Mouse (Mus musculus) megakaryocyte, embryonic 14.5 days (primary cell): ENCODE measurements around the gene B4galt3. TPM values are rescaled to one million over a fixed set of nuclear protein-coding genes. Genes with fewer than 3 reads are reported as not detected.
A peak's percentile ranks its signal among the peaks of the same experiment; 100 is the strongest.
"Not testable (repeated sequence)": the region's sequence is repeated elsewhere in the genome, so short reads cannot be mapped to it uniquely, and the experiment has no call there.

Experiments used
- H3K27me3 ChIP-seq: replicated peaks from 2 replicates; pipeline ENCODE3; 2012; ENCODE audit warnings: inconsistent platforms
- H3K36me3 ChIP-seq: replicated peaks from 2 replicates; pipeline ENCODE3; 2012; ENCODE audit warnings: low read length, inconsistent platforms, mixed read lengths
- H3K4me1 ChIP-seq: 2 replicates; pipeline ENCODE4 v1.6.1; 2012; ENCODE audit warnings: inconsistent platforms
- H3K4me3 ChIP-seq: replicated peaks from 2 replicates; pipeline ENCODE3; 2012; ENCODE audit warnings: moderate library complexity, mild to moderate bottlenecking, inconsistent platforms
- H3K9me3 ChIP-seq: 2 replicates; pipeline ENCODE4 v1.6.1; 2012; ENCODE audit warnings: inconsistent platforms
- FLI1 ChIP-seq: IDR thresholded peaks from 2 replicates; pipeline ENCODE4 v1.6.1; 2012; ENCODE audit warnings: low read length, inconsistent platforms, mixed read lengths
- GATA1 ChIP-seq: IDR thresholded peaks from 3 replicates; pipeline ENCODE4 v1.6.1; 2012; ENCODE audit warnings: mixed read lengths, low read length, inconsistent platforms, borderline replicate concordance
- polyA plus RNA-seq: library from polyadenylated mRNA; stranded (reverse); fragments of >175 nt; gene quantifications from 2 replicates; pipeline ENCODE4 v1.2.3, GENCODE M21; 2012; ENCODE audit warnings: low replicate concordance; ENCODE audit not compliant: insufficient read depth

Gene B4galt3
- polyA plus RNA-seq, 1 experiment = 20.6 TPM

- peaks cover 17% of the 10 kb centered on the region for H3K36me3 ChIP-seq
- TF ChIP-seq GATA1 (no peak), FLI1 (no peak)
- H3K4me1 ChIP-seq = peaks cover 17% of the 10 kb centered on the region; the same call in 1 of the 2 replicates
- H3K9me3 ChIP-seq = no peaks in the 10 kb centered on the region; the same call in 1 of the 2 replicates
- peak within 1 kb of the TSS; percentile 97 for H3K4me3 ChIP-seq
- peaks cover 8% of the 10 kb centered on the region for H3K27me3 ChIP-seq
Observed at GRCm38 (mm10) chr1:171294298-171295062, 24.4 kb downstream of the B4galt3 start, which contains the start of gene Ufc1. Gene Ufc1, minus strand, starts transcription at chr1:171295024.

DNA sequence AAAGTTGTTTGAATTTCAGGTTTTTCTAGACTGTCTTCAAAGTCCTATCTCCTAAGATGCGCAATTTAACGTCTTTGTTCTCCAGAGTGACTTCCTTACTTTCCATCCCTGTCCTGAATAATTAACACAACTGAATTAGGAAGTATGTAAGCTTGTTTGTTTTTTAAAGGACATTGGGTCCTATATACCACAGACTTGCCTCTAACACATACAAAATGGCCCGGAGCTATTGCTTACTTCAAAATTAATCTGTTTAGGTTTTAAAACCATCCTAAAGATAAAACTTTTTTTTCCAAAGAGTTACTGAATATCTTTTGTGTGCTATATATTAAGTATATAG is 24.9 kb downstream of the B4galt3 start:
- TF ChIP-seq FLI1 = no peak
- no peak for TF ChIP-seq GATA1

DNA sequence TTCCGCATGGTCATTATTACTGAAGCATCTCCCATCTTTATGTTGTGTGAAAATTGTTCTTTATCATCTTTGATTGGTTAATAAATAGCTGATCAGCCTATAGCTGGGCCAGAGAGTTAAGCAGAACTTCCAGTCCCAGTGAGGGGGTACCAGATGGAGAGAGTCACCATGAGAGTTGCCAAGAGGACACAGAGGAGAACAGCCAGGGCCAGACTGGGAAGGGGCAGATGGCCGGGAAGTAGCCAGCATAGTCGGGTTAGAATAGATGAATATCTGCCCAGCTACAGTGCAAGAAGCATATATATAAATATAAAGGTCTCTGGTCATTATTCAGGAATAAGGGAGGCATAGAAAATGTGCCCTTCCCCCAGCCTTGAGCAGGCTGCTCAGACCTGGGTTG is 28.1 kb downstream of the B4galt3 start:
- Histone ChIP-seq H3K4me1 (peaks cover 8% of the 10 kb centered on the region; the same call in 1 of the 2 replicates), H3K4me3 (no peak overlapping the region), H3K36me3 (no peaks in the 10 kb centered on the region), H3K9me3 (no peaks in the 10 kb centered on the region; the same call in 1 of the 2 replicates), H3K27me3 (peaks cover 8% of the 10 kb centered on the region)
- TF ChIP-seq GATA1 (no peak), FLI1 (no peak)

More for the DNA sequence above, 24.9 kb downstream of the B4galt3 start:
- Histone ChIP-seq H3K4me1 (peaks cover 17% of the 10 kb centered on the region; the same call in 1 of the 2 replicates), H3K36me3 (peaks cover 11% of the 10 kb centered on the region), H3K9me3 (no peaks in the 10 kb centered on the region; the same call in 1 of the 2 replicates), H3K27me3 (peaks cover 8% of the 10 kb centered on the region), H3K4me3 (peak overlapping the region; percentile 97)

GRCm38 (mm10) chr1:171306157-171306556 is 36.0 kb downstream of the B4galt3 start:
- H3K9me3 ChIP-seq, H3K27me3 ChIP-seq, H3K4me1 ChIP-seq, H3K4me3 ChIP-seq, H3K36me3 ChIP-seq: not testable (repeated sequence)

DNA sequence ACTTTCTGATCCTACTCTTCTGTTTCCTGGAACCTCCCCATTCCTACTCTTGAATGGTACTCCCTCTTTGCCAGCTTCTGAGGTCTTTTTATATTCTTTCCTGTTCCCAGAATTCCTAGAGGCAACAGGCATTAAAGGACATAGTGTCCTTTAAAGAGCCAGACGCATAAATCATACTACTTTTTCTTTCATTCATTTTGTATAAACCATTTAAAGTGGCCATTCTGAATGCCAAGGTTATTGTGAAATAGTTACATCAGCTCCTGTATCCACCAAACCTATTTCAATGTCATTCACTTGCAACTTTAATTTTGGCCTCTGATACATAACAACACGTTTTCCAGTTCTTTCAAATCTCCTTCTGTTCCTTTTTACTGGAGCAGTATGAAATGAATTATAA is 39.2 kb downstream of the B4galt3 start:
- Histone ChIP-seq H3K9me3 (0 out of 2 replicates have a peak, but pooled peaks cover 3% of the 10 kb centered on the region), H3K4me3 (no peak overlapping the region), H3K27me3 (no peaks in the 10 kb centered on the region), H3K4me1 (peaks cover 10% of the 10 kb centered on the region), H3K36me3 (no peaks in the 10 kb centered on the region)
- no peak for TF ChIP-seq GATA1
- TF ChIP-seq FLI1 = no peak

DNA sequence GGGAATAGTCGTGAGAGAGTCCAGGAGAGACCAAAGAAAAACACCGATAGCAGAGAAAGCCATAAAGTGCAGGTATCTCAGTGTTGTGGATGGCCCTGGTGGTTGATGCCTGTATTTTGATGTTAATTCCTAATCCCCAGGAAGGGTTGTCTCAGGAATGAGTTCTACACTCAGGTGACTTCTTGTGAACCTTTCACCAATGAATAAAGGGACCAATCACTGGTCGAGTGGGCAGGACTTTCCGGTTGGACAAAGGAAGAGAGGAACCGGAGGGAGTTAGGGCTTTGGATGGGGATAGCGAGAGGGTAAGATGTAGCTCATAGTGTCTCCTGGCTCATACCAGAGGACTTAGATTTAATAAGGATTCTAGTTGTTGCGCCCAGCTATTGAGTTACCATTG is 49.6 kb downstream of the B4galt3 start:
- peaks cover 18% of the 10 kb centered on the region for H3K36me3 ChIP-seq
- 0 out of 2 replicates have a peak, but pooled peaks cover 3% of the 10 kb centered on the region for H3K9me3 ChIP-seq
- no peaks in the 10 kb centered on the region for H3K27me3 ChIP-seq
- peaks cover 18% of the 10 kb centered on the region for H3K4me1 ChIP-seq
- no peak for TF ChIP-seq GATA1
- no peak for TF ChIP-seq FLI1
- H3K4me3 ChIP-seq = no peak overlapping the region

GRCm38 (mm10) chr1:171320151-171320550 is 50.0 kb downstream of the B4galt3 start:
- no peak overlapping the region for H3K4me3 ChIP-seq
- peaks cover 22% of the 10 kb centered on the region for H3K36me3 ChIP-seq
- H3K27me3 ChIP-seq = no peaks in the 10 kb centered on the region
- 0 out of 2 replicates have a peak, but pooled peaks cover 3% of the 10 kb centered on the region for H3K9me3 ChIP-seq
- H3K4me1 ChIP-seq = peaks cover 18% of the 10 kb centered on the region
- no peak for TF ChIP-seq GATA1
- no peak for TF ChIP-seq FLI1

- H3K27me3 ChIP-seq = no peaks in the 10 kb centered on the region
- H3K4me1 ChIP-seq = peaks cover 29% of the 10 kb centered on the region
- H3K36me3 ChIP-seq = peaks cover 34% of the 10 kb centered on the region
- TF ChIP-seq FLI1 = no peak
- no peak for TF ChIP-seq GATA1
- H3K4me3 ChIP-seq = no peak overlapping the region
- H3K9me3 ChIP-seq = no peaks in the 10 kb centered on the region
Observed at GRCm38 (mm10) chr1:171321415-171321814, 51.3 kb downstream of the B4galt3 start.

DNA sequence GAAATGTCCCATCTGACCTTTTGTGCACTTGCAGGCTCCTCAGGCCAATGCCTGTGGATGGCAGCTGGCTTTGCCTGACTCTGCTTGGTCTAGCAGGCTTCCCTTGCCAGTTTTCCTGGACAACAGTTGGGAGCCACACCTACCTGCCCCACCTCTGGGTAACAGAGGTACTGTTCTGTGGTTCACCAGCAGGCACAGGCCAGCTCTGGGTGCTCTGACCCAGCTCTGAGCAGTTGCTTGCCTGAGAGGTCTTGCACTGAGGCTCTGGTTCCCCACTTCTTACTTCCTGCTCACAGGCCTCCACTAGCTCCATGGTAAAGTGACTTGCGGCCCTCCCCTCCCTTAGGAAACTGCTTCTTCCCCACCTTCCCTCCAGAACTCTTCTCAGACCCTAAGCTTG is 51.9 kb downstream of the B4galt3 start:
- Histone ChIP-seq H3K4me1 (peaks cover 31% of the 10 kb centered on the region), H3K9me3 (no peaks in the 10 kb centered on the region), H3K27me3 (no peaks in the 10 kb centered on the region), H3K4me3 (no peak overlapping the region), H3K36me3 (peaks cover 36% of the 10 kb centered on the region)
- TF ChIP-seq GATA1 = no peak
- TF ChIP-seq FLI1 = no peak

GRCm38 (mm10) chr1:171325571-171325970 is 55.4 kb downstream of the B4galt3 start:
- Histone ChIP-seq H3K4me3 (peak overlapping the region; percentile 33), H3K4me1 (peaks cover 43% of the 10 kb centered on the region), H3K36me3 (peaks cover 36% of the 10 kb centered on the region), H3K9me3 (no peaks in the 10 kb centered on the region), H3K27me3 (no peaks in the 10 kb centered on the region)
- no peak for TF ChIP-seq FLI1
- TF ChIP-seq GATA1 = no peak

Other genes with a start within 250 kb of the B4galt3 start
- 9.2 TPM in 1 of 2 replicates, not detected in the other for gene Fcgr3, start 205.4 kb upstream of the B4galt3 start, polyA plus RNA-seq
- not detected in 2 replicates for gene Cfap126, start 156.4 kb upstream of the B4galt3 start, polyA plus RNA-seq
- gene Sdhc, start 119.7 kb upstream of the B4galt3 start, polyA plus RNA-seq = 22.4 and 93.6 TPM in 2 replicates
- gene Mpz, start 119.6 kb upstream of the B4galt3 start, polyA plus RNA-seq = 3.7 TPM in 1 of 2 replicates, not detected in the other
- 28.3 and 28.5 TPM in 2 replicates for gene Pcp4l1, start 74.1 kb upstream of the B4galt3 start, polyA plus RNA-seq
- not detected in 2 replicates for gene Nr1i3, start 56.4 kb upstream of the B4galt3 start, polyA plus RNA-seq
- 22.7 and 24.1 TPM in 2 replicates for gene Tomm40l, start 47.8 kb upstream of the B4galt3 start, polyA plus RNA-seq
- gene Apoa2, start 45.3 kb upstream of the B4galt3 start, polyA plus RNA-seq = not detected in 2 replicates
- 12.9 and 57.4 TPM in 2 replicates for gene Fcer1g, start 36.0 kb upstream of the B4galt3 start, polyA plus RNA-seq
- gene Adamts4, start 19.9 kb upstream of the B4galt3 start, polyA plus RNA-seq = 0.50 TPM in 1 of 2 replicates, not detected in the other
- gene Ndufs2, start 18.9 kb upstream of the B4galt3 start, polyA plus RNA-seq = 24.9 and 49.7 TPM in 2 replicates
- 17.0 and 28.8 TPM in 2 replicates for gene Ppox, start 10.9 kb downstream of the B4galt3 start, polyA plus RNA-seq
- 33.2 and 67.7 TPM in 2 replicates for gene Usp21, start 17.7 kb downstream of the B4galt3 start, polyA plus RNA-seq
- 18.6 and 97.6 TPM in 2 replicates for gene Ufc1, start 24.7 kb downstream of the B4galt3 start, polyA plus RNA-seq
- gene Dedd, start 58.8 kb downstream of the B4galt3 start, polyA plus RNA-seq = 19.6 and 45.4 TPM in 2 replicates
- 3.2 and 6.1 TPM in 2 replicates for gene Nit1, start 75.3 kb downstream of the B4galt3 start, polyA plus RNA-seq
- gene Pfdn2, start 75.3 kb downstream of the B4galt3 start, polyA plus RNA-seq = 1.3 and 11.9 TPM in 2 replicates
- gene Klhdc9, start 90.5 kb downstream of the B4galt3 start, polyA plus RNA-seq = not detected in 2 replicates
- 0.44 TPM in 1 of 2 replicates, not detected in the other for gene Nectin4, start 99.8 kb downstream of the B4galt3 start, polyA plus RNA-seq
- 5.2 and 12.3 TPM in 2 replicates for gene Arhgap30, start 118.6 kb downstream of the B4galt3 start, polyA plus RNA-seq
- 18.5 and 37.8 TPM in 2 replicates for gene Usf1, start 141.0 kb downstream of the B4galt3 start, polyA plus RNA-seq
- gene Tstd1, start 148.5 kb downstream of the B4galt3 start, polyA plus RNA-seq = not detected in 2 replicates
- 21.9 and 94.2 TPM in 2 replicates for gene F11r, start 167.2 kb downstream of the B4galt3 start, polyA plus RNA-seq
- 4.6 and 9.8 TPM in 2 replicates for gene Alyref2, start 233.2 kb downstream of the B4galt3 start, polyA plus RNA-seq